Mouse (Mus musculus): Measurements from ENCODE around the gene Olfr1112.
"Not testable (repeated sequence)": the region's sequence is repeated elsewhere in the genome, so short reads cannot be mapped to it uniquely, and the experiment has no call there.

- not testable (repeated sequence) for TF ChIP-seq TAL1, GATA1 (IDR thresholded peaks at IDR 0.05; ENCODE audit: low read length)
Measured at GRCm38 (mm10) chr2:87167731-87168130, 19.9 kb upstream of the Olfr1112 start.
